Mouse (Mus musculus): Measurements from ENCODE around the gene Zbtb11. TPM values are rescaled to one million over a fixed set of nuclear protein-coding genes. Genes with fewer than 3 reads are reported as not detected.

Zbtb11 gene
- polyA plus RNA-seq (2014; fragmentation: Illumina TruSeq; extraction: RNeasy Lipid Tissue Mini Kit (QIAGEN cat#74804); ENCODE audit: low read depth, low replicate concordance) = 43.5 TPM

GRCm38 (mm10) chr16:55973431-55974255, at the start of gene Zbtb11:
Gene Zbtb11, plus strand, starts transcription at chr16:55973883.

GRCm38 (mm10) chr16:55934453-55935037, 39.1 kb upstream of the Zbtb11 start, which contains the start of gene Cep97:
Gene Cep97, minus strand, starts transcription at chr16:55934855.

GRCm38 (mm10) chr16:55966212-55966871, 7.3 kb upstream of the Zbtb11 start, which contains the start of gene Rpl24:
Gene Rpl24, plus strand, starts transcription at chr16:55966275.

GRCm38 (mm10) chr16:56029661-56030082, 56.0 kb downstream of the Zbtb11 start, which contains the start of gene Pcnp:
Gene Pcnp, minus strand, starts transcription at chr16:56029739.

GRCm38 (mm10) chr16:56037138-56038010, 63.7 kb downstream of the Zbtb11 start, which contains the start of gene Trmt10c:
Gene Trmt10c, minus strand, starts transcription at chr16:56037819.

GRCm38 (mm10) chr16:56048038-56048437, 74.4 kb downstream of the Zbtb11 start, which contains the start of gene Senp7:
Gene Senp7, plus strand, starts transcription at chr16:56048338.

Other genes with a start within 250 kb of the Zbtb11 start
- 43.6 TPM for gene Nfkbiz, start 135.0 kb upstream of the Zbtb11 start, polyA plus RNA-seq (2014; fragmentation: Illumina TruSeq; extraction: RNeasy Lipid Tissue Mini Kit (QIAGEN cat#74804); ENCODE audit: low read depth, low replicate concordance)
- 1.1 TPM for gene Nxpe3, start 78.6 kb upstream of the Zbtb11 start, polyA plus RNA-seq (2014; fragmentation: Illumina TruSeq; extraction: RNeasy Lipid Tissue Mini Kit (QIAGEN cat#74804); ENCODE audit: low read depth, low replicate concordance)
- gene Cep97, start 39.0 kb upstream of the Zbtb11 start, polyA plus RNA-seq (2014; fragmentation: Illumina TruSeq; extraction: RNeasy Lipid Tissue Mini Kit (QIAGEN cat#74804); ENCODE audit: low read depth, low replicate concordance) = 7.7 TPM
- 496 TPM for gene Rpl24, start 7.6 kb upstream of the Zbtb11 start, polyA plus RNA-seq (2014; fragmentation: Illumina TruSeq; extraction: RNeasy Lipid Tissue Mini Kit (QIAGEN cat#74804); ENCODE audit: low read depth, low replicate concordance)
- 340 TPM for gene Pcnp, start 55.9 kb downstream of the Zbtb11 start, polyA plus RNA-seq (2014; fragmentation: Illumina TruSeq; extraction: RNeasy Lipid Tissue Mini Kit (QIAGEN cat#74804); ENCODE audit: low read depth, low replicate concordance)
- gene Trmt10c, start 63.9 kb downstream of the Zbtb11 start, polyA plus RNA-seq (2014; fragmentation: Illumina TruSeq; extraction: RNeasy Lipid Tissue Mini Kit (QIAGEN cat#74804); ENCODE audit: low read depth, low replicate concordance) = 51.4 TPM
- 40.6 TPM for gene Senp7, start 74.5 kb downstream of the Zbtb11 start, polyA plus RNA-seq (2014; fragmentation: Illumina TruSeq; extraction: RNeasy Lipid Tissue Mini Kit (QIAGEN cat#74804); ENCODE audit: low read depth, low replicate concordance)
- gene Impg2, start 230.4 kb downstream of the Zbtb11 start, polyA plus RNA-seq (2014; fragmentation: Illumina TruSeq; extraction: RNeasy Lipid Tissue Mini Kit (QIAGEN cat#74804); ENCODE audit: low read depth, low replicate concordance) = 0.60 TPM